Mouse (Mus musculus): ENCODE measurements around the gene Wwc1. TPM values are rescaled to one million over a fixed set of nuclear protein-coding genes. Genes with fewer than 3 reads are reported as not detected.
"Not testable (repeated sequence)": the region's sequence is repeated elsewhere in the genome, so short reads cannot be mapped to it uniquely, and the experiment has no call there.

Gene Wwc1
- polyA plus RNA-seq, 1 experiment from 2014 or later = 13.2 TPM

DNA sequence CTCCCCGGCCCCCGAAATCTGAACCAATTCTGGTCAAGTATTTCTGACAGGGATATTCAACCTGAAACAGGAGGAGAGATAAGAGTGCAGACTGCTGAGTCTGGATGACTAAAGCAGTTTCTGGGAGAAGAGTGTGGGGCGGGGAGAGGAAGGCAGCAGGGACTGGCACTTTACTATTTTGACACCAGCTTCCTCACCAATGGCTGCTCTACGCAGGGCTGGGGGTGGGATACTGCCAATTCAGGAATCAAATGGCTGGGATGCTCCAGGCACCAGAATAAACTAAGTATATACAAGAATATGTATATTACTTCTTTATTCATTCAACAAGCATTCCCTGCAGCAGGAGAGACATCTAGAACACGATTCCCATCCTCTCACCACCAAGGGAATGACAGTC is 116.7 kb downstream of the Wwc1 start:
- no peak for ATAC-seq (replicated peaks)
- 0 out of 2 replicates have a peak, but pooled peaks cover 4% of the 10 kb centered on the region for H3K36me3 ChIP-seq (replicated peaks)
- no peak overlapping the region for H3K9ac ChIP-seq
- no peak overlapping the region for H3K4me2 ChIP-seq
- H3K27ac ChIP-seq = peak overlapping the region; percentile 91; the same call in 1 of the 2 replicates
- H3K4me1 ChIP-seq = peaks cover 34% of the 10 kb centered on the region
- no peak overlapping the region for H3K4me3 ChIP-seq
- H3K27me3 ChIP-seq (replicated peaks) = no peaks in the 10 kb centered on the region
- no peaks in the 10 kb centered on the region for H3K9me3 ChIP-seq
- WGBS = 83% methylated on average over 5 of the region's 5 CpGs

DNA sequence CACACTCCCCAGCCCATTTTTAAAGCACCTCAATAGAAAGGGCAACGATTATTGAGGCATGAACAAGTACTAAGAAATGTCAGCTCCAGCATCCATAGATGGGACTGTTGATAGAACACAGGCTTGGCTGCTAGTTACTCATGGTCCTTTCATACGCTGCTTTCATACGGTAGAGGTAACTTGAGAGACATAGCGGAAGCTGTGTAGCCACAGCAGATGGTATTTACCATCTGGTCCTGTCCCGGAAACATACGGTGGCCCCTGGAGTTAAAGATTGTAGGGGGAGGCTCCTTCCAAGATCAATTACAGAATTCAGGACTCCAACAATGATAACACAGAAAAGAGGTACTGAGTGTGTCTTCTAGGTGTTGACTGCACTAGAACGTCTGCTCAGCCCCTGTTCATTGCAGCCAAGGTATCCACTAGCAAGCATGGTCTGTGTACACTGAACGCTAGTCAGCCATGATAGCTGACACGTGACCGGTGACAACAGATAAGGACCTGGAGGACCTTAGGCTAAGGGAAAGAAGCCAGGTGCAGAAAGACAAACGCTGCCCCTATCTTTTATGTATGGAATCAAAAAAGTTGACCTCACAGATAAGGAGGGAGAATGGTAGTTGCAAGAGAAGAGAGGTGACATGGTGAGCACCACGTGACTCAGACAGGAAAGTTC is 122.8 kb downstream of the Wwc1 start:
- no peak overlapping the region for H3K4me2 ChIP-seq
- H3K4me3 ChIP-seq = no peak overlapping the region
- H3K27me3 ChIP-seq (replicated peaks) = no peaks in the 10 kb centered on the region
- peak overlapping the region; percentile 87 for H3K27ac ChIP-seq
- no peak overlapping the region for H3K9ac ChIP-seq
- H3K4me1 ChIP-seq = peaks cover 25% of the 10 kb centered on the region
- H3K36me3 ChIP-seq (replicated peaks) = no peaks in the 10 kb centered on the region
- 62% methylated on average over 12 of the region's 12 CpGs for WGBS
- H3K9me3 ChIP-seq = no peaks in the 10 kb centered on the region
- ATAC-seq (replicated peaks) = no peak

DNA sequence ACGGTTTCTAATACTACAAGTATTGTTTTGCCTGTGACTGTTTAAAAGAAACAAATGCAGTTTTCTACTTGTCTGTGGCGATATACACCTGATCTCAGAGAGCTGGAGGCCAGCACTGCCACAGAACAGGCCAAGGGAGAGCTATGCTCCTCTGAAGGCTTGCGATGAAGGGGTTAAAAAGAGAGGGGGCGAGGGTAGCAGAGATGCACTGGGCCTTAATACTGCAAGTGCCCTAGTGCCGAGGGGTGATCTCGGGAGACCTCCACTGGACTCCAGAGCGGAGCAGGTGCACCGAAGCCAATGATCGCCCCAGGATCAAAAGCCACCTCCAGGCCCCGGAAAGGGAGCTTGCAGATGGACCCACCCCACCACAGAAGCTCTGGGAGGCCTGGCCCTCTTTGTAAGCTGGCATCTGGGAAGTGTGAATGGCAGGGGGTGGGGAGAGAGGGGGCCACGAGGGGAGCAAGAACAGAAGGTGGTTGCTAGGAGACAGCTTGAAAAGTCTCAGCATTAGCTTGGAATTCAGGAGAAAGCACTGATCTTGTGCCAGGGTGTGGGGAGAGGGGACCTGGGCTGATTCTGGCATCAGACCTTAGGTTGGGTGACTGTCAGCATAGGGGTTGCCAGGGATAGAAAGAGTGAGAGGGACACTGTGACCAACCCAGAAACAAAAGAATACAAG is 123.8 kb downstream of the Wwc1 start:
- no peaks in the 10 kb centered on the region for H3K27me3 ChIP-seq (replicated peaks)
- no peaks in the 10 kb centered on the region for H3K9me3 ChIP-seq
- H3K4me2 ChIP-seq = peak overlapping the region; percentile 11; the same call in 1 of the 2 replicates
- H3K36me3 ChIP-seq (replicated peaks) = 0 out of 2 replicates have a peak, but pooled peaks cover 9% of the 10 kb centered on the region
- H3K4me3 ChIP-seq = no peak overlapping the region
- no peak overlapping the region for H3K9ac ChIP-seq
- peaks cover 25% of the 10 kb centered on the region for H3K4me1 ChIP-seq
- 13% methylated on average over 11 of the region's 11 CpGs for WGBS
- ATAC-seq (replicated peaks) = peak; percentile 89
- H3K27ac ChIP-seq = peak overlapping the region; percentile 87

DNA sequence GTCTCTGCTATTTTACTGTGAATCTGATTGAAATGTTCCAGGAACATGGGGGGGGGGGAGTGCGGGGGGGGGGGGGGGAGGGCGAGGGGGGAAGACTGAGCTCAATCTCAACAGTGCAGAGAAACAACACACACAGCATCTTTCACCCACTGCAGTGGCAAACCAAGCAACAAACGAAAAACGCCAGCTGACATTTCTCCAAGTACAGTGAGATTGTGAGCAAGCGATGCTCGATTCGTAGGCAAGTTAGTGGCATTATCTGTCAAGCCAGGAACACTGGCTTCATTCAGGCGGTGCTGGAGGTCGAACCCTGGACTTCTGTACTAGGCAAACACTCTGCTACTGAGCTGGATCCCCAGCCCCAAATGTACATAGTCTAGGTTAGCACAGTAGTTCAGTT is 124.8 kb downstream of the Wwc1 start:
- 0 out of 2 replicates have a peak, but pooled peaks cover 10% of the 10 kb centered on the region for H3K36me3 ChIP-seq (replicated peaks)
- ATAC-seq (replicated peaks) = no peak
- 51% methylated on average over 7 of the region's 9 CpGs for WGBS
- H3K27me3 ChIP-seq (replicated peaks) = no peaks in the 10 kb centered on the region
- no peak overlapping the region for H3K9ac ChIP-seq
- peak overlapping the region; percentile 87 for H3K27ac ChIP-seq
- H3K4me1 ChIP-seq = peaks cover 25% of the 10 kb centered on the region
- H3K4me2 ChIP-seq = no peak overlapping the region
- no peak overlapping the region for H3K4me3 ChIP-seq
- H3K9me3 ChIP-seq = no peaks in the 10 kb centered on the region

DNA sequence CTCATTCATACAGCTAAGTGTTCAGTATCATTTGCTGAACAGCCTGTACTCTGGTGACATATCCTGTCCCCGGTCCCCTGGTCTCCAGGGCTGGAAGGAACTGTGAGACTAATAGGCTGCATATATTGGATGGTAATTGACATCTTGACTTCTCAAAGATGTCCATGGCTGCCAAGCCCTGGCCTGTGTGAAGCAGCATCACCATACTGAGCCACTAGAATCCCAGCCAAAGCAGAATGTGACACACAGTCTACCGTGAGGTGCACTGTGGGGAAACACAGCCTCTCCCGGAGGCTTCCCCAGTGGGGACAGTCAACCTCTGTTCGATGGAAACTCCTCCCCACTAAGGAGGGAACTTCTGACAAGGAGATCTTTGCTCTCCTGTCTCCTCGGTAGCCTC is 125.4 kb downstream of the Wwc1 start:
- H3K9me3 ChIP-seq = no peaks in the 10 kb centered on the region
- no peak for ATAC-seq (replicated peaks)
- H3K27me3 ChIP-seq (replicated peaks) = no peaks in the 10 kb centered on the region
- peak overlapping the region; percentile 18; the same call in 1 of the 2 replicates for H3K9ac ChIP-seq
- H3K27ac ChIP-seq = peak overlapping the region; percentile 47; the same call in 1 of the 2 replicates
- 66% methylated on average over 5 of the region's 5 CpGs for WGBS
- no peak overlapping the region for H3K4me3 ChIP-seq
- H3K4me2 ChIP-seq = no peak overlapping the region
- H3K4me1 ChIP-seq = peaks cover 25% of the 10 kb centered on the region
- 0 out of 2 replicates have a peak, but pooled peaks cover 10% of the 10 kb centered on the region for H3K36me3 ChIP-seq (replicated peaks)

DNA sequence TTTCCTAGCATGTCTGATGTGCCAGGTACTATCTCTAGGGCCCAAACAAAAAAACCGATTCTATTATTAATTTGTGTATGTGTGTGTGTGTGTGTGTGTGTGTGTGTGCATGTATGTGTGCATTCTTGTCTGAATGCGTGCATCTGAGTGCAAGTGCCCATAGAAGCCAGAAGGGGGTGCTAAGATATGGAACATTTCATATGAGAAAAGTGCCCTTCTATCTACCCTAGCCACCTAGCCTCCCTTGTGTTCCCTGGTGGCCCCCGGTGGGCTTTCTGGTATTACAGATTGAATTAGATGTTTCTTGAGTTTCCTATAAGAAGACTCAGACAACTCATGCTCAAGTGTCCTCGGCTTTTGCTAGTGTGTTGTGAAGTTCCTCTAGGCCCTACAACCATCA is 126.7 kb downstream of the Wwc1 start:
- H3K9ac ChIP-seq = no peak overlapping the region
- whole genome bisulfite sequencing = 93% methylated on average over 4 of the region's 4 CpGs
- H3K4me1 ChIP-seq = peaks cover 25% of the 10 kb centered on the region
- H3K27ac ChIP-seq = no peak overlapping the region
- no peaks in the 10 kb centered on the region for H3K9me3 ChIP-seq
- no peak overlapping the region for H3K4me3 ChIP-seq
- ATAC-seq (replicated peaks) = no peak
- H3K36me3 ChIP-seq (replicated peaks) = 0 out of 2 replicates have a peak, but pooled peaks cover 10% of the 10 kb centered on the region
- H3K27me3 ChIP-seq (replicated peaks) = no peaks in the 10 kb centered on the region
- H3K4me2 ChIP-seq = no peak overlapping the region

DNA sequence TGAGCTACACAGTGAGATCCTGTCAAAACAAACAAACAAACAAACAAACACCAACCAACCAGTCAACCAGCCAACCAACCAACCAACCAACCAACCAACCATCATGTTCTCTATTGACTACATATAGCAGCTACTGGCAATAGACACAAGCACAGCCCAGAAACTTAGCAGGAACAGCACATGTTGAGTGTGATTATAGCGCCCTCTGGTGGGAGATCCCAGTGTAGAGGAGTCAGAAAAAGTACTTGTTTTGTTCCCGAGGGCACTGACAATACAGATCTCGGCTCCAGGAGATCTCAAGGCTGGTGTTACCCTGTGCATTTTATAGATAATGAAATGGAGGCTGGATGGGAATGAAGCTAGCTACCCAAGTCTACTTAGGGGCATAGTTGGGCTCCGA is 127.6 kb downstream of the Wwc1 start:
- Histone ChIP-seq H3K9me3 (no peaks in the 10 kb centered on the region), H3K27me3 (replicated peaks) (no peaks in the 10 kb centered on the region), H3K4me1 (peaks cover 25% of the 10 kb centered on the region), H3K9ac (no peak overlapping the region), H3K4me3 (no peak overlapping the region), H3K27ac (no peak overlapping the region), H3K36me3 (replicated peaks) (0 out of 2 replicates have a peak, but pooled peaks cover 10% of the 10 kb centered on the region), H3K4me2 (no peak overlapping the region)
- WGBS = 51% methylated on average over 4 of the region's 4 CpGs
- no peak for ATAC-seq (replicated peaks)

DNA sequence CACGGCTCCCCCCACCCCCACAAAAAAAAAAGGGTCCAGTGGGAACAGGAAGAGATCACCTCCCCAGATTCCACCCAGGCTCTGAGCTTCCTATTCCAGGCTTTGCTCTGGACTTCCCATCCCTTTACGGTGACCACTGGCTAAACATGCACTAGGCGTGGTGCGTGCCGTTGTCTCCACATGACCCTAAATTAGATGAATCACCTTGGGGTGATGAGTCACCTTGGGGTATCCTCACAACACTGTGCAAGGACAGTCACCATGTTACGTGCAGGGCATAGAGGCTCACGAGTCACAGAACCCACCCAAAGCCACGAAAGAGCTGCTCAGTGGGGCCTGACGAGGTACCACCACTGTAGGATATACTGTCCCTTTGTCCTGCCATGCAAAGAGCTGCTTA is 136.0 kb downstream of the Wwc1 start:
- H3K36me3 ChIP-seq (replicated peaks) = no peaks in the 10 kb centered on the region
- H3K4me2 ChIP-seq = no peak overlapping the region
- H3K27ac ChIP-seq = no peak overlapping the region
- H3K9me3 ChIP-seq = no peaks in the 10 kb centered on the region
- ATAC-seq (replicated peaks) = no peak
- WGBS = 92% methylated on average over 9 of the region's 9 CpGs
- H3K27me3 ChIP-seq (replicated peaks) = no peaks in the 10 kb centered on the region
- H3K4me3 ChIP-seq = no peak overlapping the region
- H3K9ac ChIP-seq = no peak overlapping the region
- H3K4me1 ChIP-seq = no peaks in the 10 kb centered on the region

DNA sequence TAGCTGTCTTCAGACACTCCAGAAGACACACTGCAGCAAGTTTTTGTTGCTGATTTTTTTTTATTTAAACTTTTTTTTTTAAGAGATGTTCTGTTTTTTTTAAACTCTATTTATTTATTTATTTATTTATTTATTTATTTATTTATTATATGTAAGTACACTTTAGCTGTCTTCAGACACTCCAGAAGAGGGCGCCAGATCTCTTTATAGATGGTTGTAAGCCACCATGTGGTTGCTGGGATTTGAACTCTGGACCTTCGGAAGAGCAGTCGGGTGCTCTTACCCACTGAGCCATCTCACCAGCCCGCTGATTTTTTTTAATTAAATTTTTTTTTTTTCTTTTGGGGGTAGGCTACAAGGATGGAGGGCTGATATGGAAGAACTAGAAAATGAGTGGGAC is 137.8 kb downstream of the Wwc1 start:
- H3K27ac ChIP-seq; H3K4me2 ChIP-seq; H3K9ac ChIP-seq; H3K9me3 ChIP-seq; ATAC-seq (replicated peaks); H3K27me3 ChIP-seq (replicated peaks); H3K4me3 ChIP-seq; H3K36me3 ChIP-seq (replicated peaks): not testable (repeated sequence)
- H3K4me1 ChIP-seq = peaks cover 12% of the 10 kb centered on the region
- WGBS = 78% methylated on average over 4 of the region's 4 CpGs

DNA sequence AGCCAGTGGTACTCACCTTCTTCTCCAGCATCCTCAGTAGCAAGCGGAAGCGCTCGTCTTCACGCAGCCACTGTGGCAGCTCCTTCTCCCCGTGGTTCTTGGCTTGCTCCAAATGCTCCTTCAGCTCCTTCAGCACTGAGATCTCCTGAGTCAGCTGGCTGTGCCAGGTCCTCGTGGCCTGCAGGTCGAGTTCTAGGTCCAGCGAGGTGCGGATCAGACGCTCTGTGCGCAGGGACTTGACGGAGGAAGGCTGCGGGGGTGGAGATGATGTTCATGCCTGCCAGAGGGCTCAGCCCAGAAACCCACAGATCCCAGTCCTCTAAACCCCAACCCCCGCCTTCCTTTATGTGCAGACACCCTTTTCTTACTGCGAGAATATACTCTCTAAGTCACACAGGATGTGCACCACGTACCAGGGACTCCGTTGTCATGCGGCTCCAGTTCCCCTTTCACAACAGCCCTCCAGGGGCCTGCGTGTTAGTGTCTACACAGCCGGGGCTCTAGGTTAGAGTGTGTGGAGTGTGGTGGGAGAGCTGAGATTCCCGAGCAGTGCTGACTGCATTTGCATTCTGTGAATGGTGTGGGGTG is 138.5 kb downstream of the Wwc1 start:
- Histone ChIP-seq H3K9ac (no peak overlapping the region), H3K27ac (no peak overlapping the region), H3K9me3 (no peaks in the 10 kb centered on the region), H3K4me3 (no peak overlapping the region), H3K27me3 (replicated peaks) (no peaks in the 10 kb centered on the region), H3K36me3 (replicated peaks) (no peaks in the 10 kb centered on the region), H3K4me1 (peaks cover 12% of the 10 kb centered on the region), H3K4me2 (no peak overlapping the region)
- 79% methylated on average over 21 of the region's 21 CpGs for WGBS
- ATAC-seq (replicated peaks) = no peak

DNA sequence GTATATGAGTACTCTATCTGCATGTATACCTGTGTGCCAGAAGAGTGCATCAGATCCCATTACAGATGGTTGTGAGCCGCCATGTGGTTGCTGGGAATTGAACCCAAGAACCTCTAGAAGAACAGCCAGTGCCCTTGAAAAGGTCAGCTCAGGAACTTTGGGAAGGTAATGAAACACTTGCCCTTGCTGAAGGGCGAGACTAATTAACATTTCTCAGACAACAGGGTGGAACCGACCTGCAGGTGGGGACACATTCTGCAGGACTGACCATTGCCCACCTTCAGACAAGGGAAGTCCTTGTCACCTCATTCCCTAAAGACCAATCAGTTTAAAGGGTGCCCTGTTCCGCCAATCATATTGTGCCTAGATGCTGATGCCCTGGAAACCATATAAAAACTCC is 139.5 kb downstream of the Wwc1 start:
- H3K9ac ChIP-seq; H3K4me2 ChIP-seq; H3K27me3 ChIP-seq (replicated peaks); ATAC-seq (replicated peaks); H3K9me3 ChIP-seq; H3K36me3 ChIP-seq (replicated peaks); H3K27ac ChIP-seq; H3K4me3 ChIP-seq: not testable (repeated sequence)
- 95% methylated on average over 4 of the region's 4 CpGs for WGBS
- peaks cover 12% of the 10 kb centered on the region for H3K4me1 ChIP-seq

DNA sequence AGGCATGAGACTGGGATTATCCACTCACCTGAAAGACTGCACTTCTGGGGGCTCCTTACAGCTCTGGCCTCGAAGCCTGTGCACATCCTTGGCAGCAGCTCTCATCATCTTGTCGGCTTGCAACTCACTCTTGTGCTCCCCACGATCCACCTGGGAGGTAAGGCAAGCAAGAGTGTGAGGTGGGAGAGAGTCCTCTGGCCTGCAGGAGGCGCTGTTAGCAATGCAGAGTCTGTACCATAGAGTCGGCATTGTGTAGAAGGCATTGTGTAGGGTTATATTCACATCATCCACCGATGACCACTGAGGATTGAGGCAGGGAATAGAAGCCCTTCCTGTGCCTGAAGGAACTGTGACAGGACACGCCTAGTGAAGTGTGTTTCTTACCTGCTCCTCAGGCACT is 140.0 kb downstream of the Wwc1 start:
- no peak overlapping the region for H3K4me3 ChIP-seq
- H3K36me3 ChIP-seq (replicated peaks) = no peaks in the 10 kb centered on the region
- H3K4me1 ChIP-seq = peaks cover 12% of the 10 kb centered on the region
- H3K27me3 ChIP-seq (replicated peaks) = no peaks in the 10 kb centered on the region
- no peaks in the 10 kb centered on the region for H3K9me3 ChIP-seq
- H3K4me2 ChIP-seq = no peak overlapping the region
- no peak overlapping the region for H3K27ac ChIP-seq
- no peak for ATAC-seq (replicated peaks)
- 83% methylated on average over 7 of the region's 7 CpGs for WGBS
- H3K9ac ChIP-seq = no peak overlapping the region

Data from midbrain, embryonic 15.5 days (tissue).